Mouse (Mus musculus) ES-E14 (cell line): ENCODE results near the gene Tmem145.

ENCODE experiments used
- CHD2 ChIP-seq: IDR thresholded peaks from 2 replicates; pipeline ENCODE4 v1.6.1; 2014; ENCODE audit warnings: mild to moderate bottlenecking, low read depth, low read length, inconsistent platforms
- HCFC1 ChIP-seq: IDR thresholded peaks from 2 replicates; pipeline ENCODE4 v1.6.1; 2012; ENCODE audit warnings: low read length, inconsistent platforms, borderline replicate concordance; ENCODE audit not compliant: insufficient read depth
- MAFK ChIP-seq: IDR thresholded peaks from 2 replicates; pipeline ENCODE4 v1.6.1; 2014; ENCODE audit warnings: mild to moderate bottlenecking, low read depth, low read length, inconsistent platforms; ENCODE audit not compliant: insufficient read depth

- TF ChIP-seq MAFK (no peak), CHD2 (no peak), HCFC1 (no peak)
Measured at GRCm38 (mm10) chr7:25275555-25276298, 30.2 kb upstream of the Tmem145 start.
